Mouse (Mus musculus): ENCODE data around the gene Lactb. TPM values are rescaled to one million over a fixed set of nuclear protein-coding genes. Genes with fewer than 3 reads are reported as not detected.
A peak's percentile ranks its signal among the peaks of the same experiment; 100 is the strongest.
"Not testable (repeated sequence)": the region's sequence is repeated elsewhere in the genome, so short reads cannot be mapped to it uniquely, and the experiment has no call there.

Gene Lactb
- total and polyA plus RNA-seq, 3 experiments = 27.0 to 108 (median 36.9) TPM

- not testable (repeated sequence) for DNase-seq (ENCODE audit: low read depth, low spot score); H3K9ac ChIP-seq (ENCODE audit: control insufficient read depth, low read depth, low read length, poor library complexity, severe bottlenecking); H3K27me3 ChIP-seq (ENCODE audit: control insufficient read depth in 1 of 2, insufficient read depth in 2 of 2, low read length in 2 of 2); H3K9me3 ChIP-seq (replicated peaks; ENCODE audit: insufficient read depth, low read length); H3K4me3 ChIP-seq (ENCODE audit: control insufficient read depth in 1 of 2, insufficient read depth in 1 of 2, low read depth in 2 of 2, low read length in 2 of 2)
- TF ChIP-seq EP300 (IDR thresholded peaks at IDR 0.05; ENCODE audit: low read depth in 1 of 2, low read length in 2 of 2) = peak in 1 of 2 experiments; percentile 23; a peak in 1 of 4 replicates
- H3K36me3 ChIP-seq (ENCODE audit: control insufficient read depth in 1 of 2, insufficient read depth in 2 of 2, low read length in 2 of 2) = peaks cover 0 to 48% of the 10 kb centered on the region in 2 experiments; a peak in 2 of 4 replicates
- peak overlapping the region; percentile 2; the same call in 1 of the 2 replicates for H3K27ac ChIP-seq (ENCODE audit: control insufficient read depth, low read depth, low read length)
- H3K79me2 ChIP-seq (ENCODE audit: control insufficient read depth, insufficient read depth, low read length, poor library complexity) = peaks cover 36% of the 10 kb centered on the region
- H3K4me1 ChIP-seq (ENCODE audit: control insufficient read depth in 1 of 2, insufficient read depth in 2 of 2, low read length in 2 of 2) = peaks cover 37 to 39% of the 10 kb centered on the region in 2 experiments
Measured at GRCm38 (mm10) chr9:66913254-66913934, 61.9 kb downstream of the Lactb start.

GRCm38 (mm10) chr9:66912304-66912703 is 63.0 kb downstream of the Lactb start:
- DNase-seq (ENCODE audit: low read depth, low spot score) = no peak
- no peak overlapping the region for H3K9ac ChIP-seq (ENCODE audit: control insufficient read depth, low read depth, low read length, poor library complexity, severe bottlenecking)
- TF ChIP-seq POLR2AphosphoS2 (IDR thresholded peaks at IDR 0.05; ENCODE audit: low read length) (no peak), TCF12 (IDR thresholded peaks at IDR 0.05; ENCODE audit: low read depth, low read length) (no peak), POLR2A (IDR thresholded peaks at IDR 0.05; ENCODE audit: control insufficient read depth in 1 of 2, insufficient read depth in 1 of 2, low read depth in 1 of 2, low read length in 2 of 2, poor library complexity in 1 of 2) (no peak), NELFE (IDR thresholded peaks at IDR 0.05; ENCODE audit: low read depth, low read length) (no peak), ZMIZ1 (IDR thresholded peaks at IDR 0.05; ENCODE audit: low read depth, low read length) (no peak), UBTF (IDR thresholded peaks at IDR 0.05; ENCODE audit: borderline replicate concordance, insufficient read depth, low read depth, low read length) (no peak), SIN3A (IDR thresholded peaks at IDR 0.05; ENCODE audit: low read length) (no peak), GABPA (IDR thresholded peaks at IDR 0.05; ENCODE audit: low read depth, low read length) (no peak)
- no peak overlapping the region for H3K4me3 ChIP-seq (ENCODE audit: control insufficient read depth in 1 of 2, insufficient read depth in 1 of 2, low read depth in 2 of 2, low read length in 2 of 2)
- no peaks in the 10 kb centered on the region for H3K9me3 ChIP-seq (replicated peaks; ENCODE audit: insufficient read depth, low read length)
- H3K36me3 ChIP-seq (ENCODE audit: control insufficient read depth in 1 of 2, insufficient read depth in 2 of 2, low read length in 2 of 2) = peaks cover 0 to 37% of the 10 kb centered on the region in 2 experiments; a peak in 2 of 4 replicates
- H3K27me3 ChIP-seq (ENCODE audit: control insufficient read depth in 1 of 2, insufficient read depth in 2 of 2, low read length in 2 of 2) = no peaks in the 10 kb centered on the region
- H3K4me1 ChIP-seq (ENCODE audit: control insufficient read depth in 1 of 2, insufficient read depth in 2 of 2, low read length in 2 of 2) = peaks cover 29 to 33% of the 10 kb centered on the region in 2 experiments
- no peak overlapping the region for H3K27ac ChIP-seq (ENCODE audit: control insufficient read depth, low read depth, low read length)
- H3K79me2 ChIP-seq (ENCODE audit: control insufficient read depth, insufficient read depth, low read length, poor library complexity) = peaks cover 33% of the 10 kb centered on the region

- no peak overlapping the region for H3K4me3 ChIP-seq (ENCODE audit: control insufficient read depth in 1 of 2, insufficient read depth in 1 of 2, low read depth in 2 of 2, low read length in 2 of 2)
- no peak overlapping the region for H3K9ac ChIP-seq (ENCODE audit: control insufficient read depth, low read depth, low read length, poor library complexity, severe bottlenecking)
- TF ChIP-seq CHD2 (IDR thresholded peaks at IDR 0.05; ENCODE audit: low read length) = no peak
- no peak for TF ChIP-seq E2F4 (IDR thresholded peaks at IDR 0.05; ENCODE audit: borderline replicate concordance, low read depth, low read length)
- DNase-seq (ENCODE audit: low read depth, low spot score) = no peak
- no peaks in the 10 kb centered on the region for H3K27me3 ChIP-seq (ENCODE audit: control insufficient read depth in 1 of 2, insufficient read depth in 2 of 2, low read length in 2 of 2)
- H3K79me2 ChIP-seq (ENCODE audit: control insufficient read depth, insufficient read depth, low read length, poor library complexity) = peaks cover 32% of the 10 kb centered on the region
- no peak overlapping the region for H3K27ac ChIP-seq (ENCODE audit: control insufficient read depth, low read depth, low read length)
- no peaks in the 10 kb centered on the region for H3K9me3 ChIP-seq (replicated peaks; ENCODE audit: insufficient read depth, low read length)
- peaks cover 20 to 22% of the 10 kb centered on the region in 2 experiments for H3K4me1 ChIP-seq (ENCODE audit: control insufficient read depth in 1 of 2, insufficient read depth in 2 of 2, low read length in 2 of 2)
- H3K36me3 ChIP-seq (ENCODE audit: control insufficient read depth in 1 of 2, insufficient read depth in 2 of 2, low read length in 2 of 2) = peaks cover 0 to 25% of the 10 kb centered on the region in 2 experiments; a peak in 2 of 4 replicates
Measured at GRCm38 (mm10) chr9:66910677-66911076, 64.6 kb downstream of the Lactb start.
